Mouse (Mus musculus) thymus, postnatal 14 days (tissue): ENCODE data around the gene Rptor.
A peak's percentile ranks its signal among the peaks of the same experiment; 100 is the strongest.

ENCODE experiments used
- DNase-seq: peaks from one replicate; pipeline ENCODE4 v3.0.0; 2021

The Rptor gene

DNA sequence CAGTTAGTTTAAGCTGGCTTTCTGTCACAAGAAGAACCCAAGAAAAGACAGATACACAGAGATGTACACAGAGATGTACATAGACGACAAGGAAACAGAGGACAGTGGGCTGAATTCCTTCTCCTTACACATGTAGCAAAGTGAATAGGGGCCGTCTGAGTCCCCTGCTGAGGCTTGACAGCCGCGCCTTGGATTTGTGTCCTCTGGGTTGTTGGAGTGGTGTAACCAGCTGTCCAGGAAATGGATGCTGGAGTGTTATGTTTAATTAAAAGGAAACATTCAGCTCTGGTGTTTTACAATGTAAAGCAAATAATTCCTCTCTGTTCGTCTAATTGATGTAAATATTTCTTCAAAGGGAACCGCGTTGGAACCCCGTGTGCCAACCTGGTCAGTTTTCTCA is 339.1 kb downstream of the Rptor start:
- no peak for DNase-seq

DNA sequence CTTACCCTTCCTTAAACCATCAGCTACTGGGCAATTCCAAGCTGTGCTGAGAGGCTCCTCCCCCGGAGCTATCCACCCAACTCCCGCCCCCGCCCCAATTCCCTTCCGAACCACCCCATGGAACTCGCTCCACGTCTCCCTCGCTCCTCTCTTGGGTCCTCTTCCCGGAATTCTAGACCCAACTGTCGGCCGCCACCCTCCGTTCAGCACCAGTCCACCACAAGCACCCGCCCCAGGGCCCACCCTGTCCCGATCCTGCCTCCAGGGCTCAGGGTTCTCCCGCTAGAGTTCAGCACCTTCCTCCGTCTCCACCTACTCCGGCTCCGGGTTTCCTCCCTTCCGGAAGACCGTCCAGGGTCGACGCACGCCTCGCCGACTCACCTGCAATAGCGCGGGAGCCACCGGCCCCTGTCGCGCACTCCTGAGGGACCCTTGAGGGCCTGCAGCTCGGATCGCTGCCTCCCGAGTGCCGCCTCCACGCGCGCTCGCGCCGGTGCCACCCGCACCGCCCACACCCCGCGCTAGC is 339.6 kb downstream of the Rptor start:
- no peak for DNase-seq

DNA sequence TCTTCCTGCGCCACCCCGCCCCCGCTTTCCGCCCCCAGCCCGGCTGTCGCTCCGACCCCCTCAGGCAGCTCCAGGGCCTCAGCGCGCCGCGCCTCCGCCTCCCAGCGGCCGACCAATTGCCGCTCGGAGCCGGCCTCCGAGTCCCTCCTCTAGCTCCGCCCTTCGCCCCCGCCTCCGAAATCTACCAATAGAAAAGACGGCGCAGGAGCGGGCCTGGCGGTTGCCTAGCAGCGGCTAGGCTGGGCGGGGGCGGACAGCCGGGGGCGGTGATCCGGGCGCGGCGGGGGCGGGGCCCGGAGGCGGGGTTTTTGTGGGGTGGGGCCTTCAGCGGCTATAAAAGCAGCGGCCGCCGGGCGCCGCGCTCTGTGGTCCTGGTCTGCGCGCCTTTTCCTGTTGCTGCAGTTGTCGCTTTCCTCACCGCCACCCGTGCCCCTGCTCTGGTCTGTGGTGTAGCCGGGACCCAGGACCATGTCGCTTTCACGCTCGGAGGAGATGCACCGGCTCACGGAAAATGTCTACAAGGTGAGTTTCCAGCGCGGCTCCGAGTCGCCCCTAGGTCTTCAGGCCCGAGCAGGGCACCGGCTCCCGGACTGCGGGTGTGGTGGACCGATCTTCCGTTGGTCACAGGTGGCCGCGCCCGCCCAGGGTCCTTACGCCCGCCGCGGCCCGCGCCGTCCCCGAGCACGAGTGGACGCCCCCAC is 340.2 kb downstream of the Rptor start, which contains the start of gene Baiap2:
Gene Baiap2 (plus strand): TSS at position 37 of the 701 bp plus-strand sequence.
- DNase-seq: peak; percentile 100

DNA sequence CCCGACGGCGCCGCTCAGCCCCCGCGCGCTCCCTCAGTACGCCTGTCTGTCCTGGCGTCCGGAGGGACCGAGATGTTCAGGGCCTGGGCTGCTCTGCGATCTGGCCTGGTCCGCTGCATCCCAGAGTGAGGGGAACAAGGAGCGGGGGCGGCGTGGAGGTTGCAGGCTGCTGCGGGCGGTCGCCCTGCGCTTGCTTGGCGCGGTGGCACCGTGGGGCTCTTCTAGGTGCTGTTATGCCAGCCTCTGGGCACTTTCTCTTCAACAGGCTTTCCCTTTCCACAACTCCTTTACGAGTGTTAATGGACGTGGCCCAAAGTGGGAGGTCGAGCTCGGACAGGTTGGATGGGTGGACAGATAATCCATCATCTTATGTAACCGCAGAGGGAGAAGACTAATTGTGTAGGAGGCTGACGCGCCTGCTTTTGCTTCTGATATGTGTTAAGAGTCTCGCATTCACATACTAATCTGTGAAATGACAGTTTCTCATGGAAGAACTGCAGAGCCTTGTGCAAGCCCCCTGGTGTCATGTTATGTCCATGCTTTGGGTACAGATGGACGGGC is 340.8 kb downstream of the Rptor start:
- peak; percentile 63 for DNase-seq

DNA sequence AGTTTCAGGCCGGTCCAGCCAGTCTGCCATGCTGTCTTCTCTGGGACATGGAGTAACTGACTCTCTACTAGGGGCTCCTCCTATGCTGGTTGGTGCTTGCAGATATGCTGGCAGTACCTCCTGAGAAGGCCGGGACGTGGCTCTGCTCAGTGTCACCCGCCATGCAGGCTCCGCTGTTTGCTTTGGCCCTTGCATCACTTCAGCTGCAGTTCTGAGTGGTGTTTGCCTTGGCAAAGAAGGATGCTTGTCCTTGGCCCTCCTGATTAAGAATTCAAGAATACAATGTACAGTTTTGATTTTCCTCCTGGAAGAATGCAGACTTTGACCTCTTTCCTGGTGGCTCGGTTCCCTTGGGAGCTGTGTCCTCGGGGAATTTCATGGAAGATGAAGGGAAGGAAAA is 342.6 kb downstream of the Rptor start:
- DNase-seq: no peak

DNA sequence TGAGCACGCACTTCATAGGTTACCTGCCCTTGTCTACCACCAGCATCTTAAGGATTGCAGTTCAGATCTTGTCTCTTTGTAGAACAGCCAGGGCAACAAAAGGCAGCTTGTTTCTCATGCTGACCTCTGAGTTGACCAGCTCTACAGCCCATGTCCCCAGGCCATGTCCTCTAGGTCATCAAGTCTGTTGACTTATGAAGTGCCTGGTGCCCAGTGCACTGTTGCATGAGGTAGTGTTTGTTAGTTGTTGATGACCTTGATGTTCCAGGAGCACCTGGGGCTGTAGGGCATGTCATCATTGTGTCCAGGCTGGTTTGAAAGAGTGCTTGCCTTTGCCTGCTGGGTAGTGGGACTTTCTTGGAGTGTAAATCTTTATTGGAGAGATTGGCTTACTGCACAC is 344.7 kb downstream of the Rptor start:
- no peak for DNase-seq

DNA sequence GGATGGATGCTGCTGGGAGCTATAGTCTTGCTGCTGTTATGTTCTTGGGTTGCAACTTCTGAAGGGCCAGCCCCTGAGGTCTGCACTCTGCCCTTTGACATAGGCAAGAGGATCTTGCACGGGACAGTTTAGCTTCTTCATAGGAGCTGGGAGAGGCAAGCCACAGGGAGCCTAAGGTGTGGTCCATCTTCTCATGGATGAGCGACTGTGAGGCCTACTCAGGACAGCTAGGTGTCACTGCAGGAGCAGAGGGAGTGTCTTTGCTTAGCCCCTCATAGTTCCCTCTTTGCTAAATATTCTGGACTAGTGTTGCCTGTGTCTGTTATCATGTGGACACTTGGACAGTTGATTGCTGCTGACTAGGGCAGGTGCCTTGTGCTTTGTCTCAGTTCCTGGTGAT is 345.2 kb downstream of the Rptor start:
- DNase-seq: no peak

DNA sequence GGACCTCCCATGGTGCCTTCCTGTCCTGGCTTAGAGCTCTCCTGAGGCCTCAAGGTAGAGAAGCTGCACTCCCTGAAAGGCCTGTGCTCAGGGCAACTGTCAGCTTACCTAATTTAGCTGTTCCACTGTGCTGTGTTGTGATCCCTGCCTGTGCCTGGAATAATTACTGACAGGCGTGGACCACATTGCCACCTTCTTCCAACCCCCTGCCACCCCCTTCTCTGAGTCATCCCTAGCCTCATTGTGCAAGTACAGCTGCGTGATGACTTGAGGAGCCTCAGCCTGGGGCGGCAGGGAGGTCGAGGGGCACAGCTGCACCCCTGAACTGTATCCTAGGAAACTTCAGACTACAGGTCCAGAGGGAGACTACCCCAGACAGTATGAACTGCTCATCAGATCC is 345.6 kb downstream of the Rptor start:
- no peak for DNase-seq

DNA sequence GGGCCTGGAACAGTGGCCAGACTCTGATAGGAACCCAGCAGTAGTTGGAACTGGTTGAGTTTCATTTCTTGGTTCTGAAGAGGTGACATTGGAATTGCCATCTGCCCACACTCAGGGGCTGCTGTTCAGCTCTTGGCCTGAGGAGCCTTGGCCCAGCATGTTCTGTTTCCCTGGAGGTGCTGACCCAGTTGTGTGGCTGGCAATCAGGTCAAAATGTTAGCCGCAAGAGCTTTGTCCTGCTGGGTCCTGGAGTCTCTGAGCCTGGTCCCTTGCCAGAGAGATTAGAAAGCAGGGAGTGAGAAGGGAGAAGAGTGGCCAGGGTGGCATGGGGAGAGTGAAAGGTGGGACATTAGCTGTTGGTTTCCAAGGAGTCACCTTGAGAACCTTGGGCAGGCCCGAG is 346.1 kb downstream of the Rptor start:
- DNase-seq: no peak
